Mouse (Mus musculus): Measurements from ENCODE around the gene Zfp422. TPM values are rescaled to one million over a fixed set of nuclear protein-coding genes. Genes with fewer than 3 reads are reported as not detected.

Zfp422 gene
- 45.2 TPM for polyA plus RNA-seq (2017; shearing (Covaris generic))

DNA sequence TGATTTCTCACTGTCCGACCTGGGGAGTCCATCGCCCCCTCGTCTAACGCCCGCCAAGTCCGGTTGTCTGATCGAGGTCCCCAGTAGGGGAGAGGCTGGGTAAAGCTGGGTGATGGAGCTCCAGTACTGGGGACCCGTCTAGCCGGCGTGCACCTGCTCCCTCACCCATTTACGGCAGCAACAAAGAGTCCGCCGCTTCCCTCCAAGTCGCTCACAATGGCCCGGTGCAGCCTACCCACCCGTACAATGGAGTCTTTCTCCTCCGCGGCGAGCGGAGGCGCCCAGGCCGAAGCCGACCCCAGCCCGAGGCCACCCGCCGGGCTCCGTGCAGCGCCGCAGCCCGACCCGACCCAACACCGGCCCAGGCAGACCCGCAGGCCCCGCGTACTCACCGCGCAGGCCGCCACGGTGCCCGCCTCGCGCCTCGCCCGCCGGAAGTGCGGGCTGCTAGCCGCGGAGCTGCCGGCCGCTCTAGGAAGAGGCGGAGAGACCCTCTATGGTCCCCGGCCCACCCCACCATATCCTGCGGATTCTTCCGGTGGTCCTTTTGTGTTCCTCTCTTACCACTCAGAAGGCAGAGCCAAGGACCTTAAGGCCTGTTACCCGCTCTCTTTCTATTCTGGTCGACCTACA, at the start of gene Zfp422:
Zfp422 (minus strand) TSS at position 461 of the 633 bp plus-strand sequence.

DNA sequence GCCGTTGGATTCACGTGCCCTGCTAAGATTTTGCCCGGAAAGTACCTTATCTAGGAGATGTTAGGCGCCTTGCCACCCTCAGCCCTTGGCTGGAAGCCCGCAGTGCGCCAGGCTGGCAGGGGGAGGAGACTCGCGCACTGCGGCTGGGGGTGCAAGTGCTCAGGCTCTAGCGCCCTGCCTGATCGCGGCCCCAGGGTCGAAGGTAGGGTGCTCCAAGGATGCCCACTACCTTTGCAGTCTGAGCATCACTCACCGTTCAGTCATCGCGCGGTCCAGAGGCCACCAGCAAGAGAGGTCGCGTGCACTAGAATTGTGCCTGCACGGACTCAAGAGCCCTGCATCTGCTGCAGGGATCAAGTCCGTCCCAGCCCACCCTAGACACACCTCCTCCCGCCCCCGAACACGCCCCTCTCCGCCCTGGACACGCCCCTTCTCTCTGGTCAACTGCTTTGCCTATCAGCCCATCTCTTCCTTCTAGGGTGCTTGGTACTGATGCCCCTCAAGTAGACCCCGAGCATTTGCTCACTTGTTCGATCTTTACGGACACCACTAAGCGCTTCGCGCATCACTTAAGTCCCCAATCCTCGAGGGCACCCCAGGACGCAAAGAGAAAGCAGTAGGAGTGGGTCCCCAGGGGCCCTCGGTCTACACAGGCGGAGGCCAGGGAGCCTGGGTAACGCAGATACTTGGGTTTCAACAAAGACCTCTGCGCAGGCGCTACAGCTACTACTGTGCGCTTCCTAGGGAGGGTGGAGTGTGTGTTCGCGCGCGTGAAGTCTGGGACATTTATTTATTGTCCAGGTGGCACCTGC, 44.9 kb upstream of the Zfp422 start, which contains the start of gene Rassf4:
Rassf4 (minus strand) TSS at position 482 of the 812 bp plus-strand sequence.

DNA sequence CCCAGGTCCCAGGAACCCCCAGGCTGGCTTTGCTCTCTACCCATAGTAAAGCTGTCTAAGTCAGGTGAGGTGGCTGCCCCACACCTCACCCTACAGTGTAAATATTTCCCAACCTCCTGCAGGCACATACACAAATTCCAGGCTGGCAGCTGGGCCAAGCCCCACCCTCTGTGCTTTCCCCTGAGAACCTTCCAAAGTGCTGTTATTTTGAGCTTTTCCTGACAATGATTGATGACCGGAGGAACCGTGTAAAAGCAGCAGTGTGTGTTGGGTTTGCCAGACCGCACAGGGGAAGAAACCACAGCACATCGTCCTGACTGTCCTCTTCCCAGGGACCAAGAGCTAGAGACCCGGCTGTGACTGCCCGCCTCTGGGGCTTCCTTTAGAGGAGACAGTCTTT, 21.6 kb upstream of the Zfp422 start, which contains the start of gene Depp1:
Depp1 (plus strand) TSS at position 204 of the 400 bp plus-strand sequence.

DNA sequence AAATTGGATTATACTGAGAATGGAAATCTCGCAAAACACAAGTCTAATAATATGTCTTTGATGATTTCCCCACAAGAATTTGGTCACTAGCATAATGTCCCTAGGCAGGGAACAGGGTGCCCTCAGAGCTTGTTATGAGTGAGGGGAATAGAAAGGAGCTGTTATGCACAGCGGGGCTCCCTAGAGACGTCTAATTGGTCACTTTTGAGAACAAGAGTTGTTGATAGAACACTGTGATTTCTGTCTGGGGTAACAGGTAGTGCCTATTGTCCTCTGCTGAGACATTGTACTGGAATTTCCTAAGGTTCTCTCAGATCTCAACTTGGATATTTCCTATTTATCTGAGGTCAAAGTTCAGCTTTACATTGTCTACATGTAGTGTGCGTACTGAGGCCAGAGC, 44.7 kb downstream of the Zfp422 start, which contains the start of gene Olfr215:
Olfr215 (minus strand) TSS at position 101 of the 400 bp plus-strand sequence.

Other genes starting within 250 kb of the Zfp422 start
- gene Alox5, start 167.8 kb downstream of the Zfp422 start, polyA plus RNA-seq (2017; shearing (Covaris generic)) = not detected
- gene Olfr211, start 139.9 kb downstream of the Zfp422 start, polyA plus RNA-seq (2017; shearing (Covaris generic)) = not detected
- gene Olfr212, start 122.5 kb downstream of the Zfp422 start, polyA plus RNA-seq (2017; shearing (Covaris generic)) = not detected
- gene Olfr213, start 90.5 kb downstream of the Zfp422 start, polyA plus RNA-seq (2017; shearing (Covaris generic)) = not detected
- 0.35 TPM for gene Gm5580, start 77.9 kb downstream of the Zfp422 start, polyA plus RNA-seq (2017; shearing (Covaris generic))
- not detected for gene Olfr214, start 74.8 kb downstream of the Zfp422 start, polyA plus RNA-seq (2017; shearing (Covaris generic))
- not detected for gene Olfr215, start 44.8 kb downstream of the Zfp422 start, polyA plus RNA-seq (2017; shearing (Covaris generic))
- not detected for gene Depp1, start 21.6 kb upstream of the Zfp422 start, polyA plus RNA-seq (2017; shearing (Covaris generic))
- gene Rassf4, start 45.0 kb upstream of the Zfp422 start, polyA plus RNA-seq (2017; shearing (Covaris generic)) = 1.8 TPM
- gene Tmem72, start 87.9 kb upstream of the Zfp422 start, polyA plus RNA-seq (2017; shearing (Covaris generic)) = 0.01 TPM

Measured in CD4-positive, CD25-positive, alpha-beta regulatory T cell, adult 9 weeks (primary cell).